Mouse (Mus musculus): Measurements from ENCODE around the gene Fam69a.
"Not testable (repeated sequence)": the region's sequence is repeated elsewhere in the genome, so short reads cannot be mapped to it uniquely, and the experiment has no call there.

Gene Fam69a

GRCm38 (mm10) chr5:107979901-107980300 is 7.0 kb downstream of the Fam69a start:
- DNase-seq (ENCODE audit: low spot score) = no peak

GRCm38 (mm10) chr5:107978289-107979035 is 8.4 kb downstream of the Fam69a start:
- DNase-seq (ENCODE audit: low spot score) = no peak

DNA sequence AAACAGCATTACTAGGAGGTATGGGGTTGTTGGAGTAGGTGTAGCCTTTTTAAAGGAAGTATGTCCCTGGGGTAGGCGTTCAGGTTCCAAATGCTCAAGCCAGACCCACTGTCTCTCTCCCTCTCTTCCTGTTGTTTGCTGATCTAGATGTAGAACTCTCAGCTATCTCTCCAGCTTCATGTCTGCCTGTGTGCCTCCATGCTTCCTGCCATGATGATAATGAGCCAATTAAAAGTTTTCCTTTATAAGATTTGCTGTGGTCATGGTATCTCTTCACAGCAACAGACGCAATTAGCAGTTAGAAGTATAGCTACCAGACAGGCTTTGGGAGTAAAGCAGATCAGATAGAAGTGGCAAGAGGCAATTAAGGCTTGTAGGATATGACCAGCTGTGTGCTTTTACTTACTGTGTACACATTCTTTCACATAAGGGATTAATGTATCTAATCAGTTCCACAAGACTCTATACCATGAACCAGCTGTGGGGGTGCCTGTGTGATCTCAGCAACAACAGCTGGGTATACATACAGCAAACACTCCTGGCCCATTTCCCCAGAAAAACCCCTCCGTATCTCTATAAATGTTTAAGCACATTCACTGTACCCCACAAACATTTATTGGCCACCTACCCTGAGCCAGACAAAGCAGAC is 9.1 kb downstream of the Fam69a start:
- no peak for DNase-seq (ENCODE audit: low spot score)

GRCm38 (mm10) chr5:107973310-107973709 is 13.6 kb downstream of the Fam69a start:
- no peak for DNase-seq (ENCODE audit: low spot score)

DNA sequence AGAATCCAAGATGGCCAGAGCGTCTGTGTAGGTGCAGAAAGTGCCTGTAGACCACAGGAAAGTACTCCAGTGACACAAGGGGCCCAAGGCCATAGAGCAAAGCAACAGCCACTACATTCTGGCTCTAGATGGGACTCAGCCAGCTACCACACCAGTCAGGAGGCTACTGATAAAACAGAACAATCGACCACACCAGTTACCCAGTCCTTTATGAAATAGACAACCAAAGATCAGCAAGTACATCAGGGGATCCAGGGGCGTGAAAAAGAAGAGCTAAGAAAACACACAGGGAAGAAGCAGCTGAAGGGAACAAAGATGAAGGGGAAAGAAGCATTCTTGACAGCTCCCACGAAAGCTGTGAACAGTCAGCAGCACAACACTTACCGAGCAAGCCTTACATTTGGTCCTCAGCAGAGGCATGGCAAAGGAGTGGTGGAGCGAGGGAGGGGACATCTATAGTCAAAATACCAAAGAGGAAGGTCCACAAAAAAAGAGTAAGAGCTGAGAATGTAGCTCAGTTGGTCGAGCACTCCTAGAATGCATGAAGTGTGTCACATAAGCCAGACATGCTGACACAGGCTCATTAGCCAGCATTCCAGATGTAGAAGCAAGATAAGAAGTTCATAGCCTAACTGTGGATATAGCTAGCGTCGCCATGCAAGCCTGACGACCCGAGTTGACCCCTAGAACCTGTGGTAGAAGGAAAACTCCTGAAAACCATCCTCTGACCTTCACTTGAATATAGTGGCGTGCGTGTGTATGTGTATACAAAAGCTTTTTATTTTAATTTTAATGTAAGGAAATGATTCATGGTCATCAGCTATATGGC is 14.2 kb downstream of the Fam69a start:
- DNase-seq (ENCODE audit: low spot score) = no peak

- no peak for DNase-seq (ENCODE audit: low spot score)
These were observed 15.8 kb downstream of the Fam69a start for GRCm38 (mm10) chr5:107971069-107971468.

- not testable (repeated sequence) for DNase-seq (ENCODE audit: low spot score)
These were observed 17.1 kb downstream of the Fam69a start for GRCm38 (mm10) chr5:107969818-107970217.

- no peak for DNase-seq (ENCODE audit: low spot score)
These were observed 18.8 kb downstream of the Fam69a start for GRCm38 (mm10) chr5:107968079-107968478.

- no peak for DNase-seq (ENCODE audit: low spot score)
These were observed 19.9 kb downstream of the Fam69a start for GRCm38 (mm10) chr5:107966841-107967457.

DNA sequence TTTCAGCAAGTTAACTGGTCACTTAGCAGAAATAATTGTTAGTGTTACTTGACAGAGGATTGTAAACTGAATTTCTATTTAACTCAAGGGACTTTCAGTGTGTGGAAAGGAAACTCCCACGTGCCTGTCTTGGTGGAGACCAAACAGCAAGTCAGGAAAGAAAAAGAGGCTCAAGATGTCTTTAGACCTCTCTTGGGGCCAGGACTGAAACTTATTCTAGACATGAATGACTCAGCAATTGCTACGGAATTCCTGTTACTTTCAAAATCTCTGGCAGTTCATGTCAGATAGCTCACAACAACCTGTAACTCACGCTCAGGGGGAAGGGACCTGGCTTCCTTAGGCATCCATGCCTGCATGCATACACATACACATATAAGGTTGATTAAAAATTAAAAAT is 20.7 kb downstream of the Fam69a start:
- no peak for DNase-seq (ENCODE audit: low spot score)

DNA sequence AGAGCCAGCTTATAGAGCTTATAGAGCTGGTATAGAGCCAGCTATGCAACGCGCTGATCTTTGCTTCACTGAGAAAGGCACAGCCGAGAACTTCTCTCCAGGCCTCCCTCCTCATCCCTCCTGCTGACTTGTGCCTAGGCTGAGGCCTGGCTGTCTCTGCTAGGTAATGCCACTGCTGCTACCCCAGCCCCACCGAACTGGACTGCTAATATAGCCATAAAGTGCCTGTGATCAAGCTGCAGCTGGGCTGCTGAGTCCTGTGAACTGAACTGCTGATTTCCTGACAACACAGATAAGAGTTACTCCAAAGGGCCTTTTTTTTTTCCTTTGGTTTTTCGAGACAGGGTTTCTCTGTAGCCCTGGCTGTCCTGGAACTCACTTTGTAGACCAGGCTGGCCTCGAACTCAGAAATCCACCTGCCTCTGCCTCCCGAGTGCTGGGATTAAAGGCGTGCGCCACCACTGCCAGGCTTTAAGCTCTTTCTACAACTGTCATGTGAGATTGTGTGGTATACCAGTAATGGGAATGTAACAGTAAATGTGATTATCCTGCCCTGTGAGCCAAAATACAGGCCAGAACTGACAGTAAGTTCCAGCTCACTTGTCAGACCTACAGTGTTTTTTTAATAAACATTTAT is 21.4 kb downstream of the Fam69a start:
- no peak for DNase-seq (ENCODE audit: low spot score)

DNA sequence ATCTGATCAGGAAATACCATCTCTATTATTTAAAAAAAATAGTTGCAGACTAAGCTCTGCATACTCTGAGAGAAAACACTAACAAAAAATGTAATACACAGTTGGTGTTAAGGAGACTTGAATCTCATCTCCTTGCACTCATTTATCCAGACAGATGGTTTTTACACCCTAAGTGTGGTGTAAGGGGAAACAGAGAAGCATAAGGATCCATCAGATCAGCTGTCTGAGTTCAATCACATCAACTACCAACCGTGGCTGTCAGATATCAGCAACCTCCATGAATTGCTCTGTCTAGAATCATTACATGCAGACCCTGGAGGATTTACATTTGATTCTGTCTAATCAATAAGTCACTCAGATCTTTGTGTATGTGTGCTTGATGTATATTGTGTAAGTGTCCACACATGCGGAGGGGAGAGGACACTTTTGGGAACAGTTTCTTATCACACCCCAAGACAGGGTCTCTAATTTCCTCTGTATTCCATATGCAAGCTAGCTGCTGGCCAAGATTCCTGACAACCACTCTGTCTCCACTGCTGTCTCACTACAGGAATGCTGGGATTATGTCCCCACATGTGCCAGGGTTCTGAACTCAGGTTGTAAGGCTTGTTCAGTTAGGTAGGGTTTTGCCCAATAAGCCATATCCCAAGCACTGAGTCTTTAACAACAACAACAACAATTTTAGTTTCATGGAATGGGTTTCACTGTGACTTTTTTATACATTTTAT is 22.7 kb downstream of the Fam69a start:
- no peak for DNase-seq (ENCODE audit: low spot score)

- DNase-seq (ENCODE audit: low spot score) = peak; percentile 67
These were observed 25.2 kb downstream of the Fam69a start for GRCm38 (mm10) chr5:107961438-107962251.

- DNase-seq (ENCODE audit: low spot score) = no peak
These were observed 26.2 kb downstream of the Fam69a start for GRCm38 (mm10) chr5:107960532-107961202.

DNA sequence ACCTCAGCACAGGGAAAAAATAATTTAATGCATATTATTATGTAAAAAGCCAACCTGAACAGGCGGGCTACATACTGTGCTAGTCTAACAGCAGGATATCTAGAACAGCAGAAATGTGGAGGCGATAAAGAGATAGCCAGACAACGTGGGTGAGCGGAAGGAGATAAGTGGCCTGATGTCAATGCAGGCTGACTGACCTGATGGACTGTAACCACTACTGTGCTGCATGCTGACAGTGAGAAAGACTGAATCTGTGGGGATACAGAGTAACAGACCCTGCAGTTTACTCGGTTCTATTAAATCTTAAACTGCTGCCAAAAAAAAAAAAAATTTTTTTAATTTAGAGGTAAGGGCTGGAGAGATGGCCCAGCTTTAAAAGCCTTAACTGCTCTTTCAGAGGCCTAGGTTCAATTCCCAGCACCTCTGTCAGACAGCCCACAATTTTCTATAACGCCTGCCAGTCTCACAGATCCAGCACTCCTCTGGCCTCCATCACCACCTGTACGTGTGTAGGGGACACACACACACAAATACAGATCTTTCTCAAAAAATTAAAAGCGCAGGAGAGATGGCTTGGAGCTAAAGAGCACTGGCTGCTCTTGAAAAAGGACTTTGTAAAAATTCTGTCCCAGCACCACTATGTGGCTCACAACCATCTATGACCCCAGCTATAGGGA is 27.1 kb downstream of the Fam69a start:
- no peak for DNase-seq (ENCODE audit: low spot score)

DNA sequence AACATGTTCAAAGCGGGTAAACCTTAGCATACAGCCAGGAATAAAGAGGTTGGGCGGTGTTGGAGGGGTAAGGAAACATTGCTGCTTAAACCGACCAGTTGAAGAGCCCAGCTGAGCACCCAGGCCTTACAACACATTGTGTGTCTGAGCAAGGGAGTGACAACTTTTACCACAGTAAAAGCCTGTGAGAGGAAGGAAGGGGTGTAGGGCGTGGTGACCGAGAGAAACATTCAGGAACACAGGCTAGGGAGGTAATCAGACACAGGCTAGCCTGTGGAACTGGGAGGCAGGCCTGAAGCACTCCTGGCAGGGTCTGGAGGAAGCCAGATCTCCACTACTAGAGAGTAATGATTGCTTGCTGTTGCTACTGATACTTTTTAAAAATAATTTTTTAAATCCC is 36.2 kb downstream of the Fam69a start:
- no peak for DNase-seq (ENCODE audit: low spot score)

DNA sequence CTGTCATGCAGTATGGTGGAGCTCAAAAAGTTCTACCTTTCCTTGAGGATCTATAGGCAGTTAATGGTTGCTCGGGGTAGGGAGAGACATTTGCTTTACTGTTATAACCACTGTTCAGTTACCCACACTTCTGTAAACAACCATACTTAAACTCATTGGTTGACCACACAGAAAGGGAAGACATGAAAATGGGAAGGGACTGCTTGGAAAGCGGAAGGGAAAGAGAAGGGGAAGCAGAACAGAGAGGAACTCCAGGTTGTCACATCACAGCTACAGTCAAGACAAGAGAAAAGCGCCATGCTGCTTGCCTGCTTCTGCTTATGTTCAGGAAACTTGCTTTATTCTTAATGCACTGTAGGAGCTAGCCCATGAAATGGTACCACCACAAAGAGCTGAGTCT is 37.3 kb downstream of the Fam69a start:
- DNase-seq (ENCODE audit: low spot score) = no peak

DNA sequence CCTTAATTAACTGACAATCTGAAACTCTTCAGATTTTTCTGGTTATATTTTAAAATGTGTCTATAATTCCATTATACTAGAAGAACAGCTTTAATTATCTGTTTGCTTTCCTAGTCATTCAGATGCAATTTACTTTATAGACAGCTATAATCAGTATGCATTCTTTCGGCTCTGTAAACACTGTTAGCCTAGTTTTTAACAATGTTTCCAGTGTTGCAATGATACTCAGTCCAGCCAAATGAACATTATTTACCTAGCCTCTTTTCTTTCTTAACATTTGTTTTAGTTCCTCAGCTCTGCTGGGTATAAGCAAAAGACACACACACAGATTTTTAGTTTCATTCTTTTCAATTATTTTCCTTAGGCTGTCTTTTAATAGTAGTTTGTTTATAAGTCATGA is 38.0 kb downstream of the Fam69a start:
- no peak for DNase-seq (ENCODE audit: low spot score)

DNA sequence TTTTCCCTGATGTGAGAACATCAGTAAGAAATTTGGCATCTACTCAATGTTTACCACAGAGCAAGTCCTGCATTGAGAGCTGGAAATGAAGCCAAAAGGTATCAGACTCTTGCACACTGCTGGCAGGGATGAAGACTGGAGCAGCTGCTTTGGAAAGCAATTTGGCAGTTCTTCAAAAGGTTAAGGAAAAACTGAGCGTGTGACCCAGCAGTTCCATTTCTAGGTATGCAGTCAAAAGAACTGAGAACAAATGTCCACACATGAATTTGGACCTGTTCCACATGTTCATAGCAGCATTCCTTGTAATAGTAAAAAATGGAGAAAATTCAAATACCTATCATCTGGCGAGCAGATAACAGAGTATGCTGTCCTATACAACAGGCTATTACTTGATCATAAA is 39.3 kb downstream of the Fam69a start:
- DNase-seq (ENCODE audit: low spot score) = no peak

Data from layer of hippocampus, adult 11-12 months (tissue).